Mouse (Mus musculus): ENCODE measurements around the gene Dmrt1. TPM values are rescaled to one million over a fixed set of nuclear protein-coding genes. Genes with fewer than 3 reads are reported as not detected.
"Not testable (repeated sequence)": the region's sequence is repeated elsewhere in the genome, so short reads cannot be mapped to it uniquely, and the experiment has no call there.

The Dmrt1 gene
- 0.14 and 0.16 TPM in 2 replicates for polyA plus RNA-seq (2014; fragmentation: Nextera tagmentation; extraction: Ambion mirVana)

DNA sequence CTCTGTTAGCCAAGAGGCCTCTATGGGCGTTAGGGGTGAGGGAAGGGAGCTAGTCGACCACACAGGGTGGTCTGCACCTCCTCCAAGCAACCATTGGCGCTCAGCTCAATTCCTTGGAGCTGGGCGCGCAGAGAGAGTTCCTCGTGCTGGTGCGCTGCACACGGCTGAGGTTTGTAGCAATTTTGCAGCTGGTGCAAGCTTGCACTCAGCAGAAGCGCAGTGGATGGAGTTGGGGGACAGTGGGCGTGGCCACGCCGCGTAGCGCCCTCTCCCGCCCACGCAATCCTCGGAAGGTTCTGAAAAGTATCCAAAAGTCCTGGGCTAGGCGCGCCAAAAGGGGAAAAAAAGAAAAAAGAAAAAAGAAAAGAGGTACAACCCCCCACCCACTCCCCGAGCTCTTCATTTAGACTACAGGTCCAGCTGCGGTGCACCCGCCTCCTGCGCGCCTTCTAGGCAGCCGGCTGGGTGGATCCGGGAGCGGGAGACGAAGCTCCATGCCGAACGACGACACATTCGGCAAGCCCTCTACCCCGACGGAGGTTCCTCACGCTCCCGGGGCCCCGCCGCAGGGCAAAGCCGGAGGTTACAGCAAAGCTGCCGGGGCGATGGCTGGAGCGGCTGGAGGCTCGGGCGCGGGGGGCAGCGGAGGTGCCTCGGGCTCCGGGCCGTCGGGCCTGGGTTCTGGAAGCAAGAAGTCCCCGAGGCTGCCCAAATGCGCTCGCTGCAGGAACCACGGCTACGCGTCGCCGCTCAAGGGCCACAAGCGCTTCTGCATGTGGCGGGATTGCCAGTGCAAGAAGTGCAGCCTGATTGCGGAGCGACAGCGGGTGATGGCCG lies at the start of gene Dmrt1:
Dmrt1 (plus strand) TSS at position 259 of the 837 bp plus-strand sequence.
- Histone ChIP-seq H3K9me3 (ENCODE audit: control insufficient read depth, low read length) (no peaks in the 10 kb centered on the region), H3K9ac (ENCODE audit: low read length) (no peak within 1 kb of the TSS), H3K27me3 (ENCODE audit: control insufficient read depth, insufficient read depth, low read length) (peaks cover 50% of the 10 kb centered on the region), H3K36me3 (ENCODE audit: control insufficient read depth, insufficient read depth, low read length) (no peaks in the 10 kb centered on the region), H3K4me1 (ENCODE audit: control insufficient read depth, insufficient read depth, low read length) (peaks cover 4% of the 10 kb centered on the region; the same call in 1 of the 2 replicates), H3K4me3 (ENCODE audit: low read depth, low read length) (peak within 1 kb of the TSS; percentile 20), H3K4me2 (ENCODE audit: low read depth) (peak within 1 kb of the TSS; percentile 31), H3K27ac (ENCODE audit: low read depth, low read length) (no peak within 1 kb of the TSS)
- peak; percentile 42 for DNase-seq (ENCODE audit: low spot score)
- ATAC-seq (ENCODE audit: insufficient read depth, low FRiP score, low TSS enrichment) = no peak
- under 1% methylated on average over 61 of the region's 64 CpGs for WGBS

- DNase-seq (ENCODE audit: low spot score) (no peak), ATAC-seq (ENCODE audit: insufficient read depth, low FRiP score, low TSS enrichment) (no peak)
- Histone ChIP-seq H3K9ac (ENCODE audit: low read length) (no peak overlapping the region), H3K36me3 (ENCODE audit: control insufficient read depth, insufficient read depth, low read length) (no peaks in the 10 kb centered on the region), H3K27me3 (ENCODE audit: control insufficient read depth, insufficient read depth, low read length) (no peaks in the 10 kb centered on the region), H3K4me2 (ENCODE audit: low read depth) (no peak overlapping the region), H3K27ac (ENCODE audit: low read depth, low read length) (no peak overlapping the region), H3K4me1 (ENCODE audit: control insufficient read depth, insufficient read depth, low read length) (no peaks in the 10 kb centered on the region), H3K9me3 (ENCODE audit: control insufficient read depth, low read length) (no peaks in the 10 kb centered on the region), H3K4me3 (ENCODE audit: low read depth, low read length) (no peak overlapping the region)
- 95% methylated on average over 8 of the region's 8 CpGs for WGBS
These were observed 44.7 kb upstream of the Dmrt1 start for GRCm38 (mm10) chr19:25460760-25461159.

- Histone ChIP-seq H3K4me3 (ENCODE audit: low read depth, low read length) (no peak overlapping the region), H3K9ac (ENCODE audit: low read length) (no peak overlapping the region), H3K27me3 (ENCODE audit: control insufficient read depth, insufficient read depth, low read length) (no peaks in the 10 kb centered on the region), H3K36me3 (ENCODE audit: control insufficient read depth, insufficient read depth, low read length) (no peaks in the 10 kb centered on the region), H3K4me2 (ENCODE audit: low read depth) (no peak overlapping the region), H3K9me3 (ENCODE audit: control insufficient read depth, low read length) (no peaks in the 10 kb centered on the region), H3K4me1 (ENCODE audit: control insufficient read depth, insufficient read depth, low read length) (no peaks in the 10 kb centered on the region), H3K27ac (ENCODE audit: low read depth, low read length) (no peak overlapping the region)
- DNase-seq (ENCODE audit: low spot score) (peak; percentile 27), ATAC-seq (ENCODE audit: insufficient read depth, low FRiP score, low TSS enrichment) (no peak)
- 66% methylated on average over 20 of the region's 20 CpGs for WGBS
These were observed 43.7 kb upstream of the Dmrt1 start for GRCm38 (mm10) chr19:25461553-25462320.

- H3K4me1 ChIP-seq (ENCODE audit: control insufficient read depth, insufficient read depth, low read length); H3K9me3 ChIP-seq (ENCODE audit: control insufficient read depth, low read length); H3K9ac ChIP-seq (ENCODE audit: low read length); H3K36me3 ChIP-seq (ENCODE audit: control insufficient read depth, insufficient read depth, low read length); DNase-seq (ENCODE audit: low spot score); ATAC-seq (ENCODE audit: insufficient read depth, low FRiP score, low TSS enrichment); H3K4me3 ChIP-seq (ENCODE audit: low read depth, low read length); H3K27me3 ChIP-seq (ENCODE audit: control insufficient read depth, insufficient read depth, low read length); H3K27ac ChIP-seq (ENCODE audit: low read depth, low read length); H3K4me2 ChIP-seq (ENCODE audit: low read depth): not testable (repeated sequence)
- WGBS = 64% methylated on average over 4 of the region's 4 CpGs
These were observed 29.6 kb upstream of the Dmrt1 start for GRCm38 (mm10) chr19:25475806-25476205.

GRCm38 (mm10) chr19:25479152-25479669 lies 26.2 kb upstream of the Dmrt1 start:
- no peak overlapping the region for H3K27ac ChIP-seq (ENCODE audit: low read depth, low read length)
- H3K4me1 ChIP-seq (ENCODE audit: control insufficient read depth, insufficient read depth, low read length) = no peaks in the 10 kb centered on the region
- H3K9ac ChIP-seq (ENCODE audit: low read length) = no peak overlapping the region
- H3K4me3 ChIP-seq (ENCODE audit: low read depth, low read length) = no peak overlapping the region
- H3K36me3 ChIP-seq (ENCODE audit: control insufficient read depth, insufficient read depth, low read length) = no peaks in the 10 kb centered on the region
- no peaks in the 10 kb centered on the region for H3K27me3 ChIP-seq (ENCODE audit: control insufficient read depth, insufficient read depth, low read length)
- no peaks in the 10 kb centered on the region for H3K9me3 ChIP-seq (ENCODE audit: control insufficient read depth, low read length)
- WGBS = 80% methylated on average over 5 of the region's 5 CpGs
- ATAC-seq (ENCODE audit: insufficient read depth, low FRiP score, low TSS enrichment) = no peak
- DNase-seq (ENCODE audit: low spot score) = no peak
- no peak overlapping the region for H3K4me2 ChIP-seq (ENCODE audit: low read depth)

DNA sequence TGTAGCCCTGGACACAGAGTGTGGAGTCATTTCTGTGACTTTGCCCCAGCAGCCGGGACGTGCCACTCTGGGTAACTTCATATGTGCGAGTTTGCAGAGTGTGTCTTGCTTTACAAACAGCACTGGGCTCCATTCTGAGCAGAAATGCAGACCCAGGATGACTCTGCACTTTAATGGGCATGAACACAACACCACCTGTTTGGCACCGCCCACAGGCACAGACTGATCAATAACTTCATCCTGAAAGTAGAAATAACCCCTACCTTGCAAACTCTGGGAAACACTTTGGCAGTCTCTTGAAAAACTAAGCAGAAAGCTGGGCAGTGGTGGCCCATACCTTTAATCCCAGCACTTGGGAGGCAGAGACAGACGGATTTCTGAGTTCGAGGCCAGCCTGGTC lies 24.6 kb upstream of the Dmrt1 start:
- H3K4me2 ChIP-seq (ENCODE audit: low read depth) = no peak overlapping the region
- WGBS = 88% methylated on average over 6 of the region's 6 CpGs
- DNase-seq (ENCODE audit: low spot score) (no peak), ATAC-seq (ENCODE audit: insufficient read depth, low FRiP score, low TSS enrichment) (no peak)
- no peaks in the 10 kb centered on the region for H3K9me3 ChIP-seq (ENCODE audit: control insufficient read depth, low read length)
- H3K4me1 ChIP-seq (ENCODE audit: control insufficient read depth, insufficient read depth, low read length) = no peaks in the 10 kb centered on the region
- H3K9ac ChIP-seq (ENCODE audit: low read length) = no peak overlapping the region
- no peaks in the 10 kb centered on the region for H3K36me3 ChIP-seq (ENCODE audit: control insufficient read depth, insufficient read depth, low read length)
- H3K27ac ChIP-seq (ENCODE audit: low read depth, low read length) = no peak overlapping the region
- H3K4me3 ChIP-seq (ENCODE audit: low read depth, low read length) = no peak overlapping the region
- H3K27me3 ChIP-seq (ENCODE audit: control insufficient read depth, insufficient read depth, low read length) = no peaks in the 10 kb centered on the region

DNA sequence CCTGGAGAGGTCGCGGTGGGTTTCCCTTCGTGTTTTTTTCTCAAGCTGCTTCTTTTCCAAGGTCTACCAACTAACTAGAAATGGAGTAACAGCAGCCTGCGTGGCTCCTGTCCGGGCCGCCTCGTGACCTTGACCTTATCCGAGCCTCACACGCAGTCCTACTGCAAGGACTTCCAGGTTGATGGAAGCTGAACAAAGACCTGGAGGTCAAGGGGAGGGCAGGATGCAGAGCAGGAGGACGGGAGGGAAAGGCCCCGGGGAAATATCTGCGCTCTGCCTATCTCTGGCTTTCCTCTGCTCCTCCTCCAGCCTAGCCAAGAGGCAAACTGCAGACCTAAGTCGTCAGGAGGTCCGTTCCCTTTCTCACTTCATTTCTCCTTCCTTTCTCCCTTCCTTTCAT lies 18.9 kb upstream of the Dmrt1 start:
- Histone ChIP-seq H3K4me3 (ENCODE audit: low read depth, low read length) (no peak overlapping the region), H3K4me1 (ENCODE audit: control insufficient read depth, insufficient read depth, low read length) (no peaks in the 10 kb centered on the region; the same call in 1 of the 2 replicates), H3K4me2 (ENCODE audit: low read depth) (no peak overlapping the region; the same call in 1 of the 2 replicates), H3K27me3 (ENCODE audit: control insufficient read depth, insufficient read depth, low read length) (0 out of 2 replicates have a peak, but pooled peaks cover 2% of the 10 kb centered on the region), H3K9me3 (ENCODE audit: control insufficient read depth, low read length) (no peaks in the 10 kb centered on the region), H3K27ac (ENCODE audit: low read depth, low read length) (no peak overlapping the region), H3K9ac (ENCODE audit: low read length) (no peak overlapping the region), H3K36me3 (ENCODE audit: control insufficient read depth, insufficient read depth, low read length) (no peaks in the 10 kb centered on the region)
- WGBS = 16% methylated on average over 14 of the region's 14 CpGs
- DNase-seq (ENCODE audit: low spot score) = no peak
- no peak for ATAC-seq (ENCODE audit: insufficient read depth, low FRiP score, low TSS enrichment)

- H3K9me3 ChIP-seq (ENCODE audit: control insufficient read depth, low read length) = no peaks in the 10 kb centered on the region
- no peak overlapping the region for H3K4me2 ChIP-seq (ENCODE audit: low read depth)
- no peak overlapping the region for H3K27ac ChIP-seq (ENCODE audit: low read depth, low read length)
- DNase-seq (ENCODE audit: low spot score) (no peak), ATAC-seq (ENCODE audit: insufficient read depth, low FRiP score, low TSS enrichment) (no peak)
- no peaks in the 10 kb centered on the region for H3K36me3 ChIP-seq (ENCODE audit: control insufficient read depth, insufficient read depth, low read length)
- WGBS = 22% methylated on average over 1 of the region's 1 CpGs
- no peak overlapping the region for H3K9ac ChIP-seq (ENCODE audit: low read length)
- H3K27me3 ChIP-seq (ENCODE audit: control insufficient read depth, insufficient read depth, low read length) = 0 out of 2 replicates have a peak, but pooled peaks cover 2% of the 10 kb centered on the region
- H3K4me1 ChIP-seq (ENCODE audit: control insufficient read depth, insufficient read depth, low read length) = no peaks in the 10 kb centered on the region; the same call in 1 of the 2 replicates
- no peak overlapping the region for H3K4me3 ChIP-seq (ENCODE audit: low read depth, low read length)
These were observed 18.1 kb upstream of the Dmrt1 start for GRCm38 (mm10) chr19:25487350-25487749.
